Mouse (Mus musculus): ENCODE measurements around the gene Mast3. TPM values are rescaled to one million over a fixed set of nuclear protein-coding genes. Genes with fewer than 3 reads are reported as not detected.
A peak's percentile ranks its signal among the peaks of the same experiment; 100 is the strongest.

Mast3 gene
- polyA plus RNA-seq, 1 experiment from 2014 or later: 15.8 TPM

- peaks cover 45% of the 10 kb centered on the region for H3K4me1 ChIP-seq
- 95% methylated on average over 13 of the region's 13 CpGs for whole genome bisulfite sequencing
- ATAC-seq: no peak
- no peak overlapping the region for H3K4me2 ChIP-seq
- H3K9ac ChIP-seq: no peak overlapping the region
- H3K27me3 ChIP-seq: peaks cover 9% of the 10 kb centered on the region; the same call in 1 of the 2 replicates
- no peak overlapping the region for H3K27ac ChIP-seq
- H3K9me3 ChIP-seq (replicated peaks): no peaks in the 10 kb centered on the region
- peaks cover 75% of the 10 kb centered on the region for H3K36me3 ChIP-seq (ENCODE audit: poor library complexity, severe bottlenecking)
- no peak overlapping the region for H3K4me3 ChIP-seq
Observed at GRCm38 (mm10) chr8:70770748-70771147, 34.1 kb downstream of the Mast3 start.

GRCm38 (mm10) chr8:70769858-70770257 is 35.0 kb downstream of the Mast3 start:
- Histone ChIP-seq H3K4me1 (peaks cover 41% of the 10 kb centered on the region), H3K4me3 (no peak overlapping the region), H3K9ac (no peak overlapping the region), H3K9me3 (replicated peaks) (no peaks in the 10 kb centered on the region), H3K4me2 (no peak overlapping the region), H3K36me3 (ENCODE audit: poor library complexity, severe bottlenecking) (peaks cover 73% of the 10 kb centered on the region), H3K27me3 (peaks cover 10% of the 10 kb centered on the region; the same call in 1 of the 2 replicates), H3K27ac (no peak overlapping the region; the same call in 1 of the 2 replicates)
- ATAC-seq: no peak
- WGBS: 68% methylated on average over 12 of the region's 12 CpGs

- Histone ChIP-seq H3K4me1 (peaks cover 36% of the 10 kb centered on the region), H3K4me3 (no peak overlapping the region), H3K27ac (no peak overlapping the region; the same call in 1 of the 2 replicates), H3K9ac (no peak overlapping the region), H3K4me2 (no peak overlapping the region), H3K27me3 (peaks cover 10% of the 10 kb centered on the region; the same call in 1 of the 2 replicates), H3K9me3 (replicated peaks) (no peaks in the 10 kb centered on the region), H3K36me3 (ENCODE audit: poor library complexity, severe bottlenecking) (peaks cover 68% of the 10 kb centered on the region)
- ATAC-seq: peak; percentile 81
- 6% methylated on average over 26 of the region's 26 CpGs for WGBS
Observed at GRCm38 (mm10) chr8:70769359-70769758, 35.5 kb downstream of the Mast3 start.

GRCm38 (mm10) chr8:70768956-70769355 is 35.9 kb downstream of the Mast3 start:
- no peak overlapping the region for H3K4me3 ChIP-seq
- H3K9ac ChIP-seq: no peak overlapping the region
- no peaks in the 10 kb centered on the region for H3K9me3 ChIP-seq (replicated peaks)
- H3K36me3 ChIP-seq (ENCODE audit: poor library complexity, severe bottlenecking): peaks cover 64% of the 10 kb centered on the region
- H3K4me2 ChIP-seq: no peak overlapping the region
- no peak overlapping the region for H3K27ac ChIP-seq
- WGBS: 83% methylated on average over 16 of the region's 16 CpGs
- peaks cover 10% of the 10 kb centered on the region; the same call in 1 of the 2 replicates for H3K27me3 ChIP-seq
- peak; percentile 4; the same call in 1 of the 2 replicates for ATAC-seq
- H3K4me1 ChIP-seq: peaks cover 32% of the 10 kb centered on the region

GRCm38 (mm10) chr8:70768231-70768776 is 36.5 kb downstream of the Mast3 start:
- no peak for ATAC-seq
- WGBS: 95% methylated on average over 32 of the region's 32 CpGs

GRCm38 (mm10) chr8:70767503-70767902 is 37.4 kb downstream of the Mast3 start:
- peaks cover 10% of the 10 kb centered on the region; the same call in 1 of the 2 replicates for H3K27me3 ChIP-seq
- no peak overlapping the region for H3K27ac ChIP-seq
- 89% methylated on average over 6 of the region's 6 CpGs for WGBS
- no peak overlapping the region for H3K4me2 ChIP-seq
- H3K9me3 ChIP-seq (replicated peaks): no peaks in the 10 kb centered on the region
- H3K36me3 ChIP-seq (ENCODE audit: poor library complexity, severe bottlenecking): peaks cover 50% of the 10 kb centered on the region
- H3K4me3 ChIP-seq: no peak overlapping the region
- no peak for ATAC-seq
- 0 out of 2 replicates have a peak overlapping the region, but pooled peaks have one; percentile 10 for H3K9ac ChIP-seq
- peaks cover 18% of the 10 kb centered on the region for H3K4me1 ChIP-seq

More at GRCm38 (mm10) chr8:70768231-70768776, 36.5 kb downstream of the Mast3 start:
- Histone ChIP-seq H3K4me1 (peaks cover 26% of the 10 kb centered on the region), H3K9ac (no peak overlapping the region), H3K27ac (no peak overlapping the region), H3K4me2 (no peak overlapping the region), H3K27me3 (peaks cover 10% of the 10 kb centered on the region; the same call in 1 of the 2 replicates), H3K36me3 (ENCODE audit: poor library complexity, severe bottlenecking) (peaks cover 58% of the 10 kb centered on the region), H3K4me3 (no peak overlapping the region), H3K9me3 (replicated peaks) (no peaks in the 10 kb centered on the region)

GRCm38 (mm10) chr8:70766571-70767440 is 38.0 kb downstream of the Mast3 start:
- Histone ChIP-seq H3K27ac (no peak overlapping the region), H3K4me1 (peaks cover 17% of the 10 kb centered on the region), H3K4me2 (peak overlapping the region; percentile 62), H3K36me3 (ENCODE audit: poor library complexity, severe bottlenecking) (peaks cover 43% of the 10 kb centered on the region), H3K9ac (peak overlapping the region; percentile 63), H3K9me3 (replicated peaks) (no peaks in the 10 kb centered on the region), H3K27me3 (peaks cover 10% of the 10 kb centered on the region; the same call in 1 of the 2 replicates), H3K4me3 (peak overlapping the region; percentile 27)
- no peak for ATAC-seq
- WGBS: 8% methylated on average over 21 of the region's 21 CpGs

GRCm38 (mm10) chr8:70765838-70766570 is 38.9 kb downstream of the Mast3 start:
- 3% methylated on average over 34 of the region's 34 CpGs for WGBS

GRCm38 (mm10) chr8:70765329-70765728 is 39.5 kb downstream of the Mast3 start:
- peak overlapping the region; percentile 62 for H3K4me2 ChIP-seq
- no peak for ATAC-seq
- no peak overlapping the region for H3K27ac ChIP-seq
- H3K9ac ChIP-seq: no peak overlapping the region
- H3K27me3 ChIP-seq: peaks cover 10% of the 10 kb centered on the region; the same call in 1 of the 2 replicates
- no peaks in the 10 kb centered on the region for H3K9me3 ChIP-seq (replicated peaks)
- peaks cover 28% of the 10 kb centered on the region for H3K36me3 ChIP-seq (ENCODE audit: poor library complexity, severe bottlenecking)
- H3K4me1 ChIP-seq: peaks cover 18% of the 10 kb centered on the region
- WGBS: 89% methylated on average over 9 of the region's 9 CpGs
- H3K4me3 ChIP-seq: no peak overlapping the region

More at GRCm38 (mm10) chr8:70765838-70766570, 38.9 kb downstream of the Mast3 start:
- Histone ChIP-seq H3K4me3 (peak overlapping the region; percentile 27), H3K4me2 (peak overlapping the region; percentile 62), H3K36me3 (ENCODE audit: poor library complexity, severe bottlenecking) (peaks cover 35% of the 10 kb centered on the region), H3K4me1 (peaks cover 17% of the 10 kb centered on the region), H3K27me3 (peaks cover 10% of the 10 kb centered on the region; the same call in 1 of the 2 replicates), H3K27ac (no peak overlapping the region), H3K9me3 (replicated peaks) (no peaks in the 10 kb centered on the region), H3K9ac (peak overlapping the region; percentile 63)
- ATAC-seq: no peak

- Histone ChIP-seq H3K4me3 (no peak overlapping the region), H3K9me3 (replicated peaks) (no peaks in the 10 kb centered on the region)
- WGBS: 93% methylated on average over 13 of the region's 13 CpGs
Observed at GRCm38 (mm10) chr8:70764676-70765075, 40.2 kb downstream of the Mast3 start.

GRCm38 (mm10) chr8:70764026-70764425 is 40.8 kb downstream of the Mast3 start:
- Histone ChIP-seq H3K27me3 (peaks cover 10% of the 10 kb centered on the region; the same call in 1 of the 2 replicates), H3K4me3 (no peak overlapping the region), H3K36me3 (ENCODE audit: poor library complexity, severe bottlenecking) (peaks cover 18% of the 10 kb centered on the region), H3K27ac (no peak overlapping the region), H3K4me2 (no peak overlapping the region), H3K9me3 (replicated peaks) (no peaks in the 10 kb centered on the region), H3K9ac (no peak overlapping the region), H3K4me1 (peaks cover 31% of the 10 kb centered on the region)
- no peak for ATAC-seq
- 87% methylated on average over 8 of the region's 8 CpGs for WGBS

More at GRCm38 (mm10) chr8:70764676-70765075, 40.2 kb downstream of the Mast3 start:
- H3K9ac ChIP-seq: no peak overlapping the region
- no peak for ATAC-seq
- no peak overlapping the region for H3K27ac ChIP-seq
- H3K4me2 ChIP-seq: no peak overlapping the region
- H3K4me1 ChIP-seq: peaks cover 25% of the 10 kb centered on the region
- peaks cover 10% of the 10 kb centered on the region; the same call in 1 of the 2 replicates for H3K27me3 ChIP-seq
- H3K36me3 ChIP-seq (ENCODE audit: poor library complexity, severe bottlenecking): peaks cover 21% of the 10 kb centered on the region

Data from forebrain, embryonic 13.5 days (tissue).